Mouse (Mus musculus): ENCODE results near the gene Adra2c. TPM values are rescaled to one million over a fixed set of nuclear protein-coding genes. Genes with fewer than 3 reads are reported as not detected.

Gene Adra2c
- polyA plus RNA-seq, 1 experiment from 2014 or later: 0.79 TPM

- Histone ChIP-seq H3K4me1 (peaks cover 16% of the 10 kb centered on the region), H3K36me3 (no peaks in the 10 kb centered on the region), H3K4me2 (replicated peaks) (peak overlapping the region; percentile 79), H3K4me3 (peak overlapping the region; percentile 46), H3K27ac (no peak overlapping the region), H3K9me3 (no peaks in the 10 kb centered on the region), H3K9ac (peak overlapping the region; percentile 40), H3K27me3 (replicated peaks) (peaks cover 70% of the 10 kb centered on the region)
- WGBS: under 1% methylated on average over 118 of the region's 118 CpGs
- ATAC-seq (ENCODE audit: low FRiP score, low read depth): peak; percentile 63
These were observed 899 bp downstream of the Adra2c start for GRCm38 (mm10) chr5:35278741-35279695.

- Histone ChIP-seq H3K4me1 (peaks cover 16% of the 10 kb centered on the region), H3K27me3 (replicated peaks) (peaks cover 70% of the 10 kb centered on the region), H3K9ac (peak overlapping the region; percentile 40), H3K4me3 (peak overlapping the region; percentile 46), H3K4me2 (replicated peaks) (peak overlapping the region; percentile 79), H3K27ac (no peak overlapping the region), H3K9me3 (no peaks in the 10 kb centered on the region), H3K36me3 (no peaks in the 10 kb centered on the region)
- WGBS: under 1% methylated on average over 49 of the region's 49 CpGs
- 0 out of 2 replicates have a peak, but pooled peaks have one; percentile 17 for ATAC-seq (ENCODE audit: low FRiP score, low read depth)
These were observed 1.5 kb downstream of the Adra2c start for GRCm38 (mm10) chr5:35279696-35280001.

GRCm38 (mm10) chr5:35280002-35280782, 2.1 kb downstream of the Adra2c start:
- Histone ChIP-seq H3K27me3 (replicated peaks) (peaks cover 70% of the 10 kb centered on the region), H3K4me3 (peak overlapping the region; percentile 46), H3K27ac (no peak overlapping the region), H3K4me1 (peaks cover 16% of the 10 kb centered on the region), H3K9me3 (no peaks in the 10 kb centered on the region), H3K36me3 (no peaks in the 10 kb centered on the region), H3K4me2 (replicated peaks) (peak overlapping the region; percentile 79), H3K9ac (no peak overlapping the region)
- ATAC-seq (ENCODE audit: low FRiP score, low read depth): 0 out of 2 replicates have a peak, but pooled peaks have one; percentile 17
- 4% methylated on average over 75 of the region's 75 CpGs for WGBS

GRCm38 (mm10) chr5:35280783-35281165, 2.7 kb downstream of the Adra2c start:
- peak overlapping the region; percentile 79 for H3K4me2 ChIP-seq (replicated peaks)
- no peaks in the 10 kb centered on the region for H3K9me3 ChIP-seq
- no peaks in the 10 kb centered on the region for H3K36me3 ChIP-seq
- H3K9ac ChIP-seq: no peak overlapping the region
- H3K27me3 ChIP-seq (replicated peaks): peaks cover 70% of the 10 kb centered on the region
- 8% methylated on average over 37 of the region's 40 CpGs for WGBS
- peaks cover 16% of the 10 kb centered on the region for H3K4me1 ChIP-seq
- no peak overlapping the region for H3K27ac ChIP-seq
- ATAC-seq (ENCODE audit: low FRiP score, low read depth): no peak
- peak overlapping the region; percentile 46 for H3K4me3 ChIP-seq

GRCm38 (mm10) chr5:35285281-35285680, 7.2 kb downstream of the Adra2c start:
- no peak overlapping the region for H3K4me3 ChIP-seq
- no peak for ATAC-seq (ENCODE audit: low FRiP score, low read depth)
- WGBS: 39% methylated on average over 3 of the region's 3 CpGs
- no peaks in the 10 kb centered on the region for H3K9me3 ChIP-seq
- H3K27ac ChIP-seq: no peak overlapping the region
- H3K4me2 ChIP-seq (replicated peaks): no peak overlapping the region
- H3K4me1 ChIP-seq: no peaks in the 10 kb centered on the region
- H3K36me3 ChIP-seq: no peaks in the 10 kb centered on the region
- no peak overlapping the region for H3K9ac ChIP-seq
- H3K27me3 ChIP-seq (replicated peaks): peaks cover 26% of the 10 kb centered on the region

GRCm38 (mm10) chr5:35286190-35286589, 8.1 kb downstream of the Adra2c start:
- Histone ChIP-seq H3K9me3 (no peaks in the 10 kb centered on the region), H3K27me3 (replicated peaks) (peaks cover 17% of the 10 kb centered on the region), H3K4me2 (replicated peaks) (no peak overlapping the region), H3K36me3 (no peaks in the 10 kb centered on the region), H3K9ac (no peak overlapping the region), H3K27ac (no peak overlapping the region), H3K4me1 (no peaks in the 10 kb centered on the region), H3K4me3 (no peak overlapping the region)
- ATAC-seq (ENCODE audit: low FRiP score, low read depth): no peak
- WGBS: 75% methylated on average over 5 of the region's 5 CpGs

GRCm38 (mm10) chr5:35299621-35300020, 21.5 kb downstream of the Adra2c start:
- Histone ChIP-seq H3K4me1 (no peaks in the 10 kb centered on the region), H3K9ac (no peak overlapping the region), H3K27me3 (replicated peaks) (no peaks in the 10 kb centered on the region), H3K36me3 (no peaks in the 10 kb centered on the region), H3K9me3 (no peaks in the 10 kb centered on the region), H3K27ac (no peak overlapping the region), H3K4me2 (replicated peaks) (no peak overlapping the region), H3K4me3 (no peak overlapping the region)
- 28% methylated on average over 3 of the region's 3 CpGs for WGBS
- no peak for ATAC-seq (ENCODE audit: low FRiP score, low read depth)

GRCm38 (mm10) chr5:35304191-35304590, 26.1 kb downstream of the Adra2c start:
- no peak overlapping the region for H3K4me2 ChIP-seq (replicated peaks)

GRCm38 (mm10) chr5:35305332-35305731, 27.2 kb downstream of the Adra2c start:
- no peak for ATAC-seq (ENCODE audit: low FRiP score, low read depth)
- no peak overlapping the region for H3K4me2 ChIP-seq (replicated peaks)
- 80% methylated on average over 10 of the region's 10 CpGs for WGBS

More at GRCm38 (mm10) chr5:35304191-35304590, 26.1 kb downstream of the Adra2c start:
- Histone ChIP-seq H3K36me3 (no peaks in the 10 kb centered on the region), H3K27ac (no peak overlapping the region), H3K9ac (no peak overlapping the region), H3K9me3 (no peaks in the 10 kb centered on the region), H3K4me3 (no peak overlapping the region), H3K27me3 (replicated peaks) (no peaks in the 10 kb centered on the region), H3K4me1 (no peaks in the 10 kb centered on the region)
- ATAC-seq (ENCODE audit: low FRiP score, low read depth): no peak
- WGBS: 80% methylated on average over 3 of the region's 3 CpGs

GRCm38 (mm10) chr5:35306692-35307091, 28.6 kb downstream of the Adra2c start:
- Histone ChIP-seq H3K4me2 (replicated peaks) (no peak overlapping the region), H3K36me3 (no peaks in the 10 kb centered on the region), H3K9me3 (no peaks in the 10 kb centered on the region), H3K9ac (no peak overlapping the region), H3K4me3 (no peak overlapping the region), H3K27me3 (replicated peaks) (peaks cover 2% of the 10 kb centered on the region; the same call in 1 of the 2 replicates), H3K27ac (no peak overlapping the region), H3K4me1 (no peaks in the 10 kb centered on the region)
- WGBS: 96% methylated on average over 1 of the region's 1 CpGs
- ATAC-seq (ENCODE audit: low FRiP score, low read depth): no peak

More at GRCm38 (mm10) chr5:35305332-35305731, 27.2 kb downstream of the Adra2c start:
- Histone ChIP-seq H3K4me1 (no peaks in the 10 kb centered on the region), H3K9ac (no peak overlapping the region), H3K9me3 (no peaks in the 10 kb centered on the region), H3K27me3 (replicated peaks) (no peaks in the 10 kb centered on the region), H3K27ac (no peak overlapping the region), H3K36me3 (no peaks in the 10 kb centered on the region), H3K4me3 (no peak overlapping the region)

- Histone ChIP-seq H3K9me3 (no peaks in the 10 kb centered on the region), H3K4me1 (peaks cover 12% of the 10 kb centered on the region), H3K27ac (no peak overlapping the region), H3K36me3 (no peaks in the 10 kb centered on the region), H3K4me3 (no peak overlapping the region), H3K9ac (no peak overlapping the region), H3K27me3 (replicated peaks) (peaks cover 13% of the 10 kb centered on the region; the same call in 1 of the 2 replicates), H3K4me2 (replicated peaks) (no peak overlapping the region)
- 54% methylated on average over 7 of the region's 7 CpGs for WGBS
- ATAC-seq (ENCODE audit: low FRiP score, low read depth): no peak
These were observed 31.7 kb downstream of the Adra2c start for GRCm38 (mm10) chr5:35309853-35310252.

- WGBS: 87% methylated on average over 5 of the region's 5 CpGs
- no peaks in the 10 kb centered on the region for H3K36me3 ChIP-seq
- no peak overlapping the region for H3K27ac ChIP-seq
- H3K4me2 ChIP-seq (replicated peaks): no peak overlapping the region
- ATAC-seq (ENCODE audit: low FRiP score, low read depth): no peak
- no peaks in the 10 kb centered on the region for H3K9me3 ChIP-seq
- H3K9ac ChIP-seq: no peak overlapping the region
- no peak overlapping the region for H3K4me3 ChIP-seq
- H3K27me3 ChIP-seq (replicated peaks): peaks cover 17% of the 10 kb centered on the region; the same call in 1 of the 2 replicates
- peaks cover 12% of the 10 kb centered on the region for H3K4me1 ChIP-seq
These were observed 33.7 kb downstream of the Adra2c start for GRCm38 (mm10) chr5:35311738-35312250.
